Mouse (Mus musculus) left cerebral cortex, postnatal 10 days (tissue): Measurements from ENCODE around the gene Ccdc34. TPM values are rescaled to one million over a fixed set of nuclear protein-coding genes. Genes with fewer than 3 reads are reported as not detected.

Experiments used
- total RNA-seq, 2 experiments: library from RNA; stranded (reverse); gene quantifications; 2 replicates each; pipeline ENCODE4 v1.2.3; 2021

Ccdc34 gene
- total RNA-seq, 2 experiments from 2014 or later, result 17.9 to 18.0 TPM

Other genes with a start within 250 kb of the Ccdc34 start
- gene Lin7c, start 127.0 kb upstream of the Ccdc34 start, total RNA-seq, result 100 to 1,000 TPM; 124 to 133 TPM
- gene Lgr4, start 100.2 kb upstream of the Ccdc34 start, total RNA-seq, result 10 to 100 TPM; 19.6 to 21.2 TPM